Mouse (Mus musculus): ENCODE measurements at regions not wholly inside any gene's neighbourhood (a gene's known extent, or its start where the extent isn't known, plus 50 kb on each side); places are given as distances from the start of the nearest gene placed in this dataset.

DNA sequence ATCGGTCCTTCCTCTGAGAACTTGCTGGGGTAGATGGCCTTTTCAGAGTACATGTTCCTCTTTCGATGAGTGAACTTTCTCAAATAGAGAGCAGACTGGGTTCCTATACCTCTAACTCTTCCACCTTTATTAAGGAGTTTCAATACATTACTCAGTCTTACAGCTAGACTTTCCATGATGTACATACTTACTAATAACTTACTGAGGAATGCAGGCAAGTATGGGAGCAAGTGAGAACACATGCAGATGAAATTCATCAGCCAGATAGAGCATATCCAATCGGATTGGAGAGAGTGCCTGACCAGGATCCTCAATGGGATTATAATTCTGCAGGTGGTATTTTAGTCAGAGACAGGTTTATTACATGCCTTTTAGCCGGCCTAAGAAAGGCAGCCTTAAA lies 292.2 kb upstream of the Large1 start:
- DNase-seq (ENCODE audit: low read depth), result no peak

- DNase-seq (ENCODE audit: low read depth), result no peak
Measured at GRCm38 (mm10) chr8:73626798-73627197, 273.5 kb upstream of the Large1 start.

DNA sequence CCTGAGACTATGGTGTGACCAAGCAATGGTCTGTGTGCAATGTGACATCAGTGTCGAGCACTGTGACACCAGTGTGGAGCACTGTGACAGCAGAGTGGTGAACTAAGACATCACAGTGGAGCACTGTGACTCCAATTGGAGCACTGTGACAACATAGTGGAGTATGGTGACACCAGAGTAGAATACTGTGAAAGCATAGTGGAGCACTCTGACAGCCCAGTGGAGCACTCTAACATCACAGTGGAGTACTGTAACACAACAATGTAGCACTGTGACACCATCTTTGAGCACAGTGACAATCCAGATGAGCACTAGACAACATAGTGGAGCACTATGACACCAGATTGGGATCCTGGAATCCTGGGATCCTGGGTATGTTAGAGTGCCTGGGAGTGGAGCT lies 265.6 kb upstream of the Large1 start:
- DNase-seq (ENCODE audit: low read depth), result peak; percentile 30

- DNase-seq (ENCODE audit: low read depth), result no peak
Measured at GRCm38 (mm10) chr8:73614631-73615030, 261.3 kb upstream of the Large1 start.

GRCm38 (mm10) chr8:73614106-73614505 lies 260.8 kb upstream of the Large1 start:
- DNase-seq (ENCODE audit: low read depth), result no peak

GRCm38 (mm10) chr8:73611583-73611982 lies 258.2 kb upstream of the Large1 start:
- DNase-seq (ENCODE audit: low read depth), result no peak

GRCm38 (mm10) chr8:73570599-73570998 lies 217.3 kb upstream of the Large1 start:
- no peak for DNase-seq (ENCODE audit: low read depth)

GRCm38 (mm10) chr8:73569963-73570362 lies 216.6 kb upstream of the Large1 start:
- no peak for DNase-seq (ENCODE audit: low read depth)
